Mouse (Mus musculus) small intestine, adult 2 months (tissue): ENCODE data around the gene Pitpnb.

Experiments used
- CTCF ChIP-seq: fragments of 200-500 bp; IDR thresholded peaks from 2 replicates; pipeline ENCODE4 v1.5.1; 2012; ENCODE audit warnings: low read depth, mild to moderate bottlenecking, control low read depth, inconsistent platforms, low read length, moderate library complexity, mixed read lengths; ENCODE audit not compliant: insufficient replicate concordance, insufficient read length; ENCODE audit errors: extremely low read depth
- POLR2A ChIP-seq: fragments of 200-500 bp; IDR thresholded peaks from 2 replicates; pipeline ENCODE4 v1.6.1; 2012; ENCODE audit warnings: low read depth, mild to moderate bottlenecking, control low read depth, inconsistent platforms, low read length, moderate library complexity

GRCm38 (mm10) chr5:111414192-111414591 lies 83.6 kb downstream of the Pitpnb start:
- peak; percentile 43; the same call in 1 of the 2 replicates for TF ChIP-seq CTCF
- TF ChIP-seq POLR2A, result no peak
